Mouse (Mus musculus): ENCODE data around the gene Pif1.

Gene Pif1

GRCm38 (mm10) chr9:65586406-65587269 lies at the start of gene Pif1:
TSS of gene Pif1 (plus strand) at chr9:65587160.
- peak; percentile 16 for DNase-seq

- DNase-seq: no peak
Measured at GRCm38 (mm10) chr9:65537901-65538630, 48.9 kb upstream of the Pif1 start.

GRCm38 (mm10) chr9:65539697-65540096 lies 47.3 kb upstream of the Pif1 start:
- no peak for DNase-seq

- DNase-seq: no peak
Measured at GRCm38 (mm10) chr9:65541126-65542068, 45.6 kb upstream of the Pif1 start.

GRCm38 (mm10) chr9:65542111-65542524 lies 44.8 kb upstream of the Pif1 start:
- DNase-seq: no peak

GRCm38 (mm10) chr9:65545635-65546412 lies 41.1 kb upstream of the Pif1 start:
- DNase-seq: no peak

GRCm38 (mm10) chr9:65546413-65546695 lies 40.6 kb upstream of the Pif1 start:
- no peak for DNase-seq

DNA sequence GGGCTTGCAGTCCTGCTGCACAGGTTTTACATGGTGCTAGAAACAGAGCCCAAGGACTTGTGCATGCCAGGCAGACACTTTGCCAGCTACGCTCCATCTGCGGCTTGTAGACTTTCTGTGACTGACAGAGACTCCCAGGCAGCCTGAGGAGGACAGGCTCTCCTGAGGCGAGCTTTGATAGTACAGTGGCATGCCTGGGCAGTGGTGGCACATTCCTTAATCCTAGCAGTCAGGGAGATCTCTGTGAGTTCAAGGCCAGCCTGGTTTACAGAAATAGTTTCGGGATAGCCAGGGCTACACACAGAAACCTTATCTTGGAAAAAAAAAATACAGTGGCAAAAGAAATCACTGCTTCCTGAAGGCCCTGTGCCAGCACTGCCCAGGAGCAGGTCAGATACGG lies 39.8 kb upstream of the Pif1 start:
- no peak for DNase-seq

- no peak for DNase-seq
Measured at GRCm38 (mm10) chr9:65547844-65548243, 39.1 kb upstream of the Pif1 start.

DNA sequence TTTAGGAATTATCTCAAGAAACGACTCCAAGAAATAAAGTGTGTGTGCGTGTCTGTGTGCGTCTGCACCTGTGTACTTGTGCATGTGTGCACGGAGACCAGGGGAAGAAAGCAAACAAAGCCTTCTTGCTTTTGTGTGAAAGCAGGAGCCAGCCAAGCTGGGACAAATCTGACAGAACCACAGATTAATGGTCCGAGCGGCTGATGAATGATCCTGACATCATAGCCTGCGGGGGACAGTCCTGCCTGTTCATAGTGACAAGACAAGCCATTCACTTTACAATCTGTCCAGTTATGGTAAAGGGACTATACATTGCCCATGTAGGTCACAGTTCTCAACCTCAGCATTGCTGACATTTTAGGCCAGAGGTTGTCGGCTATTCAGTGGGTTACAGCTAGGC lies 38.6 kb upstream of the Pif1 start:
- no peak for DNase-seq

DNA sequence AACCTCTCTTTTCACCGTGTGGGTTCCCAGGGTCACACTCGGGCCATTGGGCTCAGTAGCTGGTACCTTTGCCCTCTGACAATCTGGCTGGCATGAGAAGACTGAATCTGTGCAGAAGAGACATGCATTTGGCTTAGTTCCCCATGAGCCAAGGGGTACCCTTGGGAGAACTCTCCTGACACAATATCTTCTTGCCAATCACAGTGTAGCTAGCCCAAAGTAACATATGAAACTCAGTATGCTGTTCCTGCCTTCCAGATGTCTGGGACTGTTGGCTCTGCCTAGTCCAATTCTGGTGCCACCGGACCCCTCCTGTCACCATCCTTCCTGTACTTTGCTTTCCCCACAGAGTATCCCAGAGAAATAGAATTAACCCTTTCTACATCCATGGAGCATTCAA lies 37.8 kb upstream of the Pif1 start:
- no peak for DNase-seq

DNA sequence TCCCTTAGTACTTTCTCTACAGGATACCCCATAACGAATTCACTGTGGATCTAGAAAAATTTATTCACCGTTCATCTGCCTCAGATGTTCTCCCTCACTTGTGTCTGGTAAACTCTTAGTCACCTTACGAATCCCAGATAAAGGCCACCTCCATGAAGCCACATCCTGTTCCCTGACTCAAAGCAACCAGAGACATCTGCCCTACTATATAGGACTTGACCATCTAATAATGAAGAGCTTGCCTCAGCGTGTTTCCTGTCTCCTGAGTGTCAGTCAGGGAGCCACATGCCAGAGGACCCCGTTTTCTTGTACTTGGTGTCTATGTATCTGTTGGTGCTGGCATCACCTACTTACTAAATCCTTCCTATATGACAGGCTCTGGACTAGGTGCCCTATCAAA lies 37.3 kb upstream of the Pif1 start:
- DNase-seq: no peak

- DNase-seq: no peak
Measured at GRCm38 (mm10) chr9:65550079-65550831, 36.7 kb upstream of the Pif1 start.

DNA sequence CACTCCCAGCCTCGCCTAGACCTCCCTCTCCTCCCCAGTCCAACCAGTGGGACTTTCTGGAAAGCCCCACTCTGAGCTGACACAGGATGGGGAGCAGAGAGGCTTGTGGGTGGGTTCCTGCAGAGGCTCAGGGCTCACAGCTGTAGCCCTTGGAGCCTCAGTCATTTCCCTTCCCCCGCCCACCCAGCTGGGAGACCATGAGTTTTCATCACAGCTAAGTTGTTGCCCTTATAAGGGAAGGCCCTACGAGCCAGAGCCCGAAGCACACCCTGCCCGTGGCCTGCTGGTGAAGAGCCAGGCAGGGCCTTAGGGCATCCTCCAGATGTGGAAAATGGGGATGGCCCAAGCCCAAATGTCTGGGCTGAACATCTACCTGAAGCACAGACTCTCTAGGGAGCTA lies 35.9 kb upstream of the Pif1 start:
- no peak for DNase-seq

- no peak for DNase-seq
Measured at GRCm38 (mm10) chr9:65552141-65552540, 34.8 kb upstream of the Pif1 start.

GRCm38 (mm10) chr9:65552711-65553110 lies 34.2 kb upstream of the Pif1 start:
- no peak for DNase-seq

- DNase-seq: no peak
Measured at GRCm38 (mm10) chr9:65555001-65555405, 32.0 kb upstream of the Pif1 start.

- no peak for DNase-seq
Measured at GRCm38 (mm10) chr9:65555621-65556020, 31.3 kb upstream of the Pif1 start.

GRCm38 (mm10) chr9:65556349-65556748 lies 30.6 kb upstream of the Pif1 start:
- DNase-seq: no peak

DNA sequence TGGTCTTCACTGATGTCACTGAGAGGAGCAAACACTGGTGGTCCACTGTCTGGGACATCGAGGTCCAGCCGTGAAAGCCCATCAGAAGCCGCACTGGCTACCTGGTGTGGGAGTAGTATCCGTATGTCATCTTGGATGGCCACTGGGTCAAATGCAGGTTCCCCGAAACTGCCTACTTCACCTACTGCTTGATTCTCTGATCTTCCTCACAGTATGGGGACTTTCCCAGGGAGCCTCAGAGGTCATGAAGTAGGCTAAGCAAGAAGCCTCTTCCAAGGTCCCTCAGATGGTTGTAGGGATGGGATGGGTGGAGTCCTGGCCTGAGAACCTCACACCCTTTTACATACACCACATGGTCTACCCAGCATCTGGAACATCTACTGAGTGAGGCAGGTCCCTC lies 30.0 kb upstream of the Pif1 start:
- DNase-seq: no peak

DNA sequence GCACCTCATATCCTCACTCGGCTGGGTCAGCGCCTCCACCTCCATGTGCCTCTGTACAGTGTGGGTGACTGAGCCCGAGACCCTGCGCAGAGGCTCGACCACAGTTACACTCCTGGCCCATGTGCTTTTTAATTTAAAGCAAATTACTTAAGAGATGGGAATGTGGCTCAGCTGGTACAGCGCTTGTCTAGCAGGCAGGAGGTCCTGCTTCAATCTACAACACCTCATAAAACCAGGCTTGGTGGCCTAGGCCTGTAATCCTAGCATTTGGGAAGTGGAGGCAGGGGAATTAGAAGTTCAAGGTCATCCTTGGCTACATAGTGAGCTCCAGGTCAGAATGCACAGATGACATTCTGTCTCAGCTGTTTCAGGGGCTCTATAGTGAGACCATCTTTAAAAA lies 28.2 kb upstream of the Pif1 start:
- DNase-seq: no peak

DNA sequence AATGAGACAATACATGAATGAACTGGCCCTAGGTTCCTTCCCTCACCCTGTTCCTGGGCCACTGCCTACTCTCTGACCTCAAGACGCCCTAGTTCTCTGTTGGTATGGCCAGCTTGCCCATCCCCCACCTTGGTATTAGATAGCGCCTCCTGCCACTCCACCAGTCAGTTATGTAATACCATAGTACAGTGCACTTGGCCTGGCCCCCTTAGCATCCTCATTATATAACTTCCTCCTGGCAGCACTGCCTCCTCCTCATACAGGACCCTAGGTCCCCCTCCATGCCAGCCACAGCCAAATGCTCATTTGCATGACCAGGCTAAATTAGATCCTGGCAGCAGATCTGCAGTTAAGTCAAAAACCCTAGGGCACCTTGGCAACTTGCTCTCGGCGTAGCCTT lies 25.9 kb upstream of the Pif1 start:
- DNase-seq: peak; percentile 18

Data from cerebellum, adult 11 months (tissue).